Mouse (Mus musculus): ENCODE results near the gene Smpdl3b.

- TF ChIP-seq CTCF (IDR thresholded peaks at IDR 0.05; ENCODE audit: insufficient read depth, low read depth, low read length) (no peak), POLR2A (IDR thresholded peaks at IDR 0.05; ENCODE audit: insufficient read depth, low read depth, low read length) (no peak)
Measured at GRCm38 (mm10) chr4:132794760-132795159, 37.7 kb upstream of the Smpdl3b start.
